Mouse (Mus musculus) mesoderm, embryonic 11.5 days (tissue): ENCODE measurements around the gene Ddi2.

ENCODE experiments used
- DNase-seq: peaks from one replicate; pipeline ENCODE4 v3.0.0-alpha.2; 2012; ENCODE audit warnings: low read depth, low spot score

Ddi2 gene

DNA sequence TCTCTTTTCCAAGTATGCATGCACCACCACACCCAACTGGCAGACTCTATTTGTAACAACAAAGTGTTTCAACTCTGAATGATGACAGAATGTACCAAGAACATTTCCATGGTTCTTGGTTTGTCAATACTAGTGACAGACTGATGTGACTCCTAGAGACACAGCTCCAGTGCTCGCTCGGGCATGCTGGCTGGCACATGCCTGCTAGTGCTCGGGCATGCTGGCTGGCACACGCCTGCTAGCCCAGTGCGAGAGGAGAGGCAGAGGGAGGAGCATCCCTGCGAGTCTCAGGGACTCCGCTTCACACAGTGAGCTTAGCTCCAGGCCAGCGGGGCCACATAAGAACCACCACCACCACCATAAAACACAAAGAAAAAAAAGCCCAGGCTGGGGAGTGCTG, 28.5 kb downstream of the Ddi2 start:
- no peak for DNase-seq

DNA sequence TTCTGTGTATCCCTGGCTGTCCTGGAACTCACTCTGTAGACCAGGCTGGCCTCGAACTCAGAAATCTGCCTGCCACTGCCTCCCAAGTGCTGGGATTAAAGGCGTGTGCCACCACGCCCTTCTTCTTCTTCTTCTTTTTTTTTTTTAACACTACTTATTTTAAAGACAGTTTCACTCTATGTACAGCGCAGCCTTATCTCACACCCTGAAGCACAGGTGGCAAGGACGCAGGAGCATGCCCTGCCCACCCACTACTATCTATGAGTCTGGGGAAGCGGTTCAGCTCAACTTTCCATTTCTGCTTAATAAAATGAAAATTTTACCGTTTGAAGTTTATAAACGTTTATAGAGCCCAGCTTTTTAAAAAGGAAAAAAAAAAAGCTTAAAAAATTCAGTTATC, 34.7 kb downstream of the Ddi2 start:
- no peak for DNase-seq

DNA sequence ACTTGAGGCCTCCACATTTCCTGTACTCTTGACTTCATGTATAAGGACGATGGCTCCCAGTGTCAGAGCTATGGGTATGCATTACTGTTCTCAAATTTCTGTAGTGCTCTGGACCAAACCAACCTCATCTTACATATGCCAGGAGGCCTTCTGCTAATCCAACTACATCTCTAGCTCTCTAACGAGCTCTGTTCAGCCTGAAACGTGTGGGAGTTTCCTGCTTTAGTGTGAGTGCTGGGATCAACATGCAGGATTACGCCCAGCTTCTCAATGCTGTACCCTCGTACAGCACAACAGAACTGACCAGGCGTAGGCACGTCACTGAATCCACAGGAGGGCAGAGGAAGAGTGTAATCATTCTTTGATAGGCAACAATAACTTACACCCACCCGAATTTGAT, 36.7 kb downstream of the Ddi2 start:
- no peak for DNase-seq

DNA sequence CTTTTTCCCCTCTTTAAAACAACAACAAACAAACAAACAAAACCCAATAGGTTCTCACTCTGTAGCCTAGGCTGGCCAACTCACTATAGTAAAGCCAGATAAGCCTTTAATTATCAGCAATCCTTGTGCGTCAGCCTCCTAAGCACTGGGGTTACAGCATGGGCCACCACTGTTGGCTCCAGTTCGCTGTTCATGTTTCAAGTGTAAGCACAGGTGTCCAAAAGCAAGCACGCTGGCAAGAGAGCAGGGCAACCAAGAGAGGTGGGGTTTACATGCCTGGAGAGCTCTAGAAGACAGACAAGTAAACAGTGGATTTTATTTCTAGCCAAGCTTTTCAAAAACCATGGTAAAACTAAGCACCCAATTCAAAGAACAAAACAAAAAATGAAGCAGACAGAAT, 37.1 kb downstream of the Ddi2 start:
- no peak for DNase-seq

DNA sequence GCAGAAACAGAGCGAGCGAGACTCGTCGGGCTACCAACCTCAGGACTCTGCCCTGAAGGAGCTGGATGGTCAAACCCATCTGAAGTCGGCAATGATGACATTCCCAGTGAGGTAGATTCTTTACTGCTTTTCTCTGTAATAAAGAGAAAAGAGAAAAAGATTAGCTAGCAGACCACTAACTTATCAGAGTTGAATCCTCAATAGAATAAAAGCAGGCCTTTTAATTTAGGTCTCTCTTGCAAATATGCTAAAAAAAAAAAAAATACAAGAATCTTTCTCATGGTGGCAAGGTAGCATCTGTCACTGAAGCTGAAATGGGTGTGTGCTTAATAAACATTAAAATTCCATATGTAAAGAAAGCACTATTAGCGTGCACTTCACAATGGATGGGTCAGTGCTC, 37.7 kb downstream of the Ddi2 start, which contains the start of gene Rsc1a1:
Gene Rsc1a1 (minus strand): TSS at position 101 of the 400 bp plus-strand sequence.
- DNase-seq, result no peak

DNA sequence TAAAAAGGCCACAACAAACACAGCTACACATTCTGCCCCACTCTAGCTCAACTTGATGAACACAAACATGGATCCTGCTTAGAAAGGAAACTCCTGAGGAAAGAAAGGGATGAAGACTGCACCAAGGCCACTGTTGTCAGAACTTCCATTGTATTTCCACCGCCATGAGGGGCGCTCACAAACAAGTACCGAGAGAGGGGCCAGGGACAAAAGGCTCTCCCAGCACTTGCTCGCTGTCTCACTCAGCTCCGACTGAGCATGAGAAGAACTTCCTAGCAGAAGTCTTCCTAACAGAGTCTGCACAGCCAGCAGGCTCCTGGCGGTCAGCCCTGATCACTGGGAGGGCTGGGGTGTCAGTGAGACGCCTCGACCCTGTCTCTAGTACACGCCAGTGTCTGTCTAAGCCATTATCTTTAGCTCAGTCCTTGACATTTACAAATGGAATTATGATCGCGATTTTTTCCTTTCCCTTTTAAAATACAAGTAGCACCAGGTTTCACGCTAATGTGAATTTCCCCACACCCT, 40.5 kb downstream of the Ddi2 start:
- no peak for DNase-seq

DNA sequence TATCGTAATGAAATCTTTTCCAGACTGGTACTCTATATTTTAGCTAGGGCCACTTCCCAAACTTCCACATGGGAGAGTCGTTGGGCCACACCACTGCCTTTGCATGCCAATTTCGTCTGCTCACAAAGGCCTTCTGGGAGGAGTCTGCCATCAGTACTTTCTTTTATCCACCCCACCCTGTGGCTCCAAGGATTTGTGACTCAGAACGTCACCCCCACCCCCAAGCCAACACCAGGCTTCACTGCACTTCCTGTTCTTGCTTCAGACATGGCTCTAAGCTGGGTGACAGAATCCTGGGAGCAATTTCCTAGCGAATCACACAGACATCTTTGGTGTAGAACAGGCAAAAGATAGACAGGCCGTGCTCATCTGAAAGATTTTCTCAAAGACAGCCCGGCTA, 41.5 kb downstream of the Ddi2 start:
- no peak for DNase-seq

DNA sequence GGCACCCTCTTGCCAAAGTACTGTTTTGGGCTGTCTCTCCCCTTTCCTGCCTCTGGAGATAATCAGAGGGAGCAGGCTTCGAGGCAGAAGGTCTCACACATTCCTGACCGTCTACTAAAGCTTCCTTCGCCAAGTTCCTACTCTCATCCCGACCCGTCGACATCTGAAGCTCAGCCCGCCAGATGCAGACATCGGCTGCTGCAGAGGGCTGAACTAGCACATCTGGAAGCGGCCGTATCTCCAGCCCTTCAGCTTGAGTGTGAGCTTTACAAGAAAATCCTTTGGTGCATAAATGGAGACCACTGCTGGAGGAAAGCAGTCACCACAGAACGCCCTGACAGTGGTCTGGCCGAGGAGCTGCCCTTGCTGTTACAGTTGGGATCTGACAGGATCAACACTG, 42.3 kb downstream of the Ddi2 start:
- DNase-seq, result no peak

DNA sequence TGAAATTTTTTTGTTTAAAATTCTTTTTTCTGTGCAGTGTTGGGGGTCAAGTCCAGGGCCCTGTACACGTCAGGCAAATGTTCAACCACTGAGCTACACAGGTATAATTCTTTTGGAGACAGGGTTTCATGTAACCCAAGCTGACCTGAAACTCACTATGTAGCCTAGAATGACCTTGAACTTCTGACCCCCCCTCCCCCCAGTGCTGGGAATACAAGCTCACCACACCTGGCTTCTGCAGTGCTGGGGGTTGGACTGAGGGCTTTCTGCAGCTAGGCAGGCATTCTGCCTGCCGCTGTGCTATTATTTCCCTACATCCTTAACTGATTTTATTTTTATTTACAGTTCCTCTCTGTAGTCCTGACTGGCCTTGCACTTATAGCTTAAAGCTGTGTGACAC, 44.2 kb downstream of the Ddi2 start:
- DNase-seq, result no peak

DNA sequence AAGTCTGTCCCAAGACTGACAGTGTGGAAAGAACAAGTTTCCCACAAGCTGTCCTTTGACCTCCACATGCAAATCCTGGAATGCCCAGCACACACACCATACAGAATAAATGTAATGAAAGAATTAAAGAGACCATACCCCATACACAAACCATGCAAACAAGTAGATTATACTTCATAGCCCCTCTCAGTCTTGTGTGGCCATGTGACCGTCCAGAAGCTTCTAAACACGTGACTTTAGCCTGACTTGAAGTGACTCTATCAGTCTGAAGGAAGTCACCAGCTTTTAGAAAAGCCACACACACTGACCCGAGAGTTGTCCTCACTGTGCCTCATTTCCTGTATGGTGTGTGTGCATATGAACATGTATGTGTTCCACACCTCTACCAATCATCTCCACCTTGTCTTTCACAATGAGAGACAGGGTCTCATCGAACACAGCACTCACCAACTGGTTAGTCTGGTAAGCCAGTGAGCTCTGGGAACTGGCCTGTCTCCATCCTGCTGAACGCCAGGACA, 46.7 kb downstream of the Ddi2 start:
- DNase-seq, result no peak

DNA sequence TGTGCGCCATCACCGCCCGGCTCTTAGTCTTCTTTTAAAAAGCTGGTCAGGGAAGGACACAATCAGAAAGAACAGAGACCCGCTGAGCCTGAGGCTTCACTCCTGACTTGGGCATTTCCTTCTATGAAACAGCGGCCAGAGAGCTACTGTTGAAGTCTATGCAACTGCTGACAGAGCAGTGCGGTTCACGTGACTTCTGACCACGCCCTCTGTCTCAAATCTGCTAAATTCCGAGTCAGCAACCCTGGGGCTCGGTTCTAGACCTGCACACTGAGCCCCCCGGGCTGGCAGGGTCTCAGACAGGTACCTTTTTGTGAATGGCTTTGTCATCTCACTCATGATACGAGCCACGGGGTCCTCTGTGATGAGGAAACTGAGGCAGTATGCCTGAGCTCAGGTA, 50.9 kb downstream of the Ddi2 start:
- no peak for DNase-seq

DNA sequence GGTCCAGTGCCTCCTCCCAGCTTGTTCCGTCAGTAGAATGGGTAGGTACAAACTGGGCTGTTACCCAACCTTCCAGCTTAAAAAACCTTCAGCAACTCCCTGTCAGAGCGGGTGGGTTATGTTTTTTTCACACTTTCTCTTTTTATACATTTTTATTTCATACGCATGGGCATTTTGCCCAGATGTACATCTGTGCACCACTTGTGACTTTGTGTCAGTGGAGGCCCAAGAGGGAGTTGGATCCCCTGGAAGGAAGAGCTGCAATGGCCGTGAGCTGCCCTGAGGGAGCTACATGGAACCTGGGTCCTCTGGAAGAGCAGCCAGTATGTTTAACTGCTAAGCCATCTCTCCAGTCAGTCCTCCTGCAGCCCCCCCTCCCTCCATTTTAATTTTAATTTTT, 51.8 kb downstream of the Ddi2 start:
- no peak for DNase-seq

DNA sequence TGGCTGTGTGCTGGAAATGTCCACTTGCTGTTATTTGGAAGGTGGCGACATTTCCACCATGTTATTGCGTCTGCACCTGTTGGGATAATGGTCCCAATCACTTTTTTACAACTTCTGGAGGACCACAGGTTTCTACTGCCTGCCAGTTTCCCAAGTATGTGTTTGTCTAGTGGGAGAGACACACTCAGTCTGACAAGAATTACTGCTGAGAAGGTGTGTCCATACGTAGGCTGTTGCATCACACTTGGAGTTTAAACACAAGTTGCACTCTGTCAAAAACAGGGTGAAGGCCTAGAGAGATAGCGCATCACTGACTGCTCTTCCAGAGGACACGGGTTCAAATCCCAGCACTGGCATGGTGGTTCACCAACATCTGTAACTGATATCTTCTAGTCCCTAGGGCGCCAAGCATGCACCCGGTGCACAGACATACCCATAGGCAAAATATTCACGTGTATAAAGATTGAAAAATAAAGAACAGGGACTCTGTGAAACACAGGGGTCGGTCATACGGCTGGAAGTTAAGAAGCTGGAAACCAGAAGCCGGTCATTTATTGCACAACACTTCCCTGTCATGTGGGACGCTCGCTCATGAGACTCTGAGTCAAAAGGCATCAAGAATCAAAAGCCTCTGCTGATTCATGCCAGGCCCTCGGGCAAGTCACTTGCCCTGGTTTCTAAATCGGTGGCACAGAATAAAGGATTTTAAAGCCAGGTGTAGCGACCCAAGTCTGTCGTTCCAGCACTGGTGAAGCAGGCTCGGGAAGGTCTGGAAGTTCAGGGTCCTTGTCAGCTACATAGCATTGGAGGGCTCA, 53.1 kb downstream of the Ddi2 start:
- no peak for DNase-seq

DNA sequence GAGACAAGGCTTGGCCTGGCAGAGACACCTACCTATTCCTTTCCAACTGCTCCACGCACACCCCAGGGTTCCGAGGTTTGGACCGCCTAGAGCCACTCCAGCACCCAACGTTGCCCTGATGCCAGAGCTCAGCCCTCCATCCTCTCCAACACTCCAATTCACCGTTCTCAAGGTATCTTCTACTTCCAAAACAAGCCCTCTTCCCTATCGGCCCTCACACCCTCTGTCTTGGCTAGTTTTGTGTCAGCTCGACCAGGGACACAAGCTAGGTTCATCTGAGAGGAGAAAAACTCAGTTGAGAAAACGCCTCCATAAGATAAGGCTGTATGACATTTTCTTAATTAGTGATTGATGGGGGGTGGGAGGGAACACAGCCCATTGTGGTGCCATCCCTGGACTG, 58.4 kb downstream of the Ddi2 start, which contains the start of gene Plekhm2:
Gene Plekhm2 (minus strand): TSS at position 101 of the 400 bp plus-strand sequence.
- DNase-seq, result no peak

DNA sequence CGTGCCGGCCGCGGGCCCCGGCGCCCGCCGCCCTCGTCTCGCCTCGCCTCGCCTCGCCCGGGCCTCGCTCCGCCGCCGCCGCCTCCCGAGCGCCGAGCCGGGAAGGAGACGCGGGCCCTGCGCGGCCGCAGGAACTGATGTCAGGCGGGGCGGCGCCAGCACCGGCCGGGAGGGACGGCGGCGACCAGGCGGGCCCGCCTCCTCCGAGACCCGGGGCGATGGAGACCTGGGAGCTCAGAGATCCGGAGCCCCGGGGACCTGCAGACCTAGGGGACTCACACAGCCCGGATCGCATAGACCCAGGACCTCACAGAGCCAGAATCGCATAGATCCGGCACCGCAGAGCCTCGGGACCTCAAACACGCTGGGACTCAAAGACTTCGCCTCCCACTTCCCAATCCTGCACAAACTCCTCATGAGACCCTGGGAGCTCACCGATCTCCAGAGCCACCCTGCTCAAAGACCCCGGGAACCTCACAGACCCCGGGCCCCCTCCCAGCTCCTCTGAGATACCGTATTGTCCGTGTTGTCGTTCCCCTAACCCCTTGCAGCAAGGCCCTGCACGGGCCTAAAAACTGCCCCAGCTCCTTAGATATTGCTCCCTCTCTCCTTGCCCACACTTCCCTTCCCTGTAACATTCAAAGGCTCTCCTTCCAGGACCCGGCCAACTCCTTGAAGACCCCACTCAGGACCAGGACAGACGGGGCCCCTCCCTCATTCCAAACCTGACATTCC, 59.0 kb downstream of the Ddi2 start:
- DNase-seq, result peak; percentile 51

DNA sequence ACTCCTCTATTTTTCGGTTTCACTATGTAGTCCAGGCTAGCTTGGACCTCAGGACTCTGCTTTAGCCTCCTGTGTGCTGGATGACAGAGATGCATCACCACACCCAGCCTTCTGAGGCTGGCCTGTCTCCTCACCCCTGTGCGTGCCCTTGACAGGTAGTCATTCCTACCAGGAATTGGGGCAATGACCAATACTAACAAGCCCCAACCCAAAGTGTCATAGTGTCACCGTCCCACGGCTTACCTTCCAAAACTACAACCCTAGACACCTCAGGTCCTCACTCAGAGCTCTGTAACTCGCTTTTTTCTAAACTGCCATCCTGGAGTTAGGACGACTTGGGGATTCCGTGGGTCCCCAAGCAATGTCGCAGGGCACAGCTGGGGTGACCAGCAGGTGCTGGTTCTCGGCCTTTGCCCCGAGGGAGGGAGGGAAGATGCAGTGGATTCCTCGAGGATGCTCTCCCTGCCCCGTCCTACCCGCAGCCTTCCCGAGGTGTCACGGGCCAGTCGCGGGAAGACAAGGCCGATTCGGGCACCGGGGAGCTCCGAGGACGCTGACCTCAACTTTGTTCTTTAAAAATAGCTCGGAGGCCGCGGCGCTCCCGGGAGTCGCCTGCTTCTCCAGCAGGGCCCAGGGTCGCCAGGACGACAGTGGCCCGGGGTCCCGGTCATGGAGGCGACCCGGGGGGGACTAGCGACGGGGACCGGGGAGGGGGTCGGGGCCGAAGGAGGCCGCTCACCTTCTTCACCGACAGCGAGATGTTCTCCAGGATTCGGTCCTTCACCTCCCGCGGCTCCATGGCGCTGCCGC, 59.9 kb downstream of the Ddi2 start:
- DNase-seq, result no peak

DNA sequence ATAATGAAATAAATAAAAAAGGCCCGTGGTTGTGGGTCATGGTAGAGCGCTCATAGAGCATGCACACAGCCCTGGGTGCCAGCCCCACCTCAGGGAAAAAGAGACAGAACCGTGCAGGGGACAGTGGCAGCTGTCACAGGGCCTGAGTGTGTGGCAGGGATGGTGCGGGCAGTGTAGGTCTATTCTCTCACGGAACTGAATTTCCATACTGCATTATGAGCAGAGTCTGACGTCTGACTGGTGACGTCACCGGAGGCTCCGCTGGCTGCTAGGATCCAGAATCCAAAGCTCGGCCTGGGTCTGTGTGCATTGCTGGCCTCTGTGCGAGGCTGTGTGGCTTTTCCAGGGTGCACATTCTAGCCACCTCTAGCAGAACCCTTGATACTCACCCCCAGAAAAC, 62.3 kb downstream of the Ddi2 start:
- DNase-seq, result no peak

DNA sequence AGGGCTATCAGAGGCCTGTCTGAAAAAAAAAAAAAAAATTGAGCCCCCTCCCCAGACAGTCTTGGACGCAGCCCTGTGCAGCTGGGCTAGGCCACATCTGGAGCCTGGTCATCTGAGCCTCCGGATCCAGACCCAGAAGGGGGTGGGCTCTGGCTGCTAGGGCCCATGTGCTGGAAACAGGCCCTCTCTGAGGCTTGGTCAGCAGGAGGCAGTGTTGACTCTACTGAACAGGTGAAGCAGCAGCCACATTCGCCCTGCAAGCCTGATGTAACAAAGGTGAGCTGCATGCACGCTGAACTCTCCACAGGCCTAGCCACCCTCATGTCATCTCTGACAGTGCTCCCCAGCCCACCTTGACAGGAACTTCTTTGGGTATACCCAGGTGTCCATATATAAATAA, 63.5 kb downstream of the Ddi2 start:
- DNase-seq, result no peak

DNA sequence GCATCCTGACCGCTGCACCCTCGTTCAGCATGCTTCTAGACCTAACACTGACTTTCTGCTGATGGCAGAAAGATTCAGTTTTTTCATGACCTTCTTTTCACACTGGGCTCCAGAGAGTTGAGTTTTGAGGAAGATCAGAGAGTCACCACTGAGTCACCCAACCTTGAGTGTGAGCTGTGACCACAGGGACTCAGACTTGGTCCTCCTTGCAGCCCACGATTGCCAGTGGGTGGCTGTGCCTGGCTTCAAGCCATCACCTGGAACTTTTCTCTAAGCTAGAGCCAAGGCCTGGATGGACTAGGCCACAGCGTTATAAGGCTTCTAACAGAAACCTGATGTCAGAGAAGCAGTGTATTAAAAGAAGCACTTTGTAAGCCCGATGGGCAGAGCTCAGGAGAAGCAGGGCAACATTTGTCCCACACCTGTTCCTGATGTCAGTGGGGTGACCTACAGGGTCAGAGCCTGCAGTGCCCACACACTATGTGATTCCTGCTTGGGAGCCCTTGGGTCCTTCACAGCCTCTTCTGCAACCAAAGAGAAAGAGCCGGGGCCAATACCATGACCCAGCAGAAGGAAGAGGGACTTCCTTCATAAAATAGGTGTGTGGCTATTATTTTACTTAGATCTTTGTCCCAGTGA, 64.3 kb downstream of the Ddi2 start:
- no peak for DNase-seq

DNA sequence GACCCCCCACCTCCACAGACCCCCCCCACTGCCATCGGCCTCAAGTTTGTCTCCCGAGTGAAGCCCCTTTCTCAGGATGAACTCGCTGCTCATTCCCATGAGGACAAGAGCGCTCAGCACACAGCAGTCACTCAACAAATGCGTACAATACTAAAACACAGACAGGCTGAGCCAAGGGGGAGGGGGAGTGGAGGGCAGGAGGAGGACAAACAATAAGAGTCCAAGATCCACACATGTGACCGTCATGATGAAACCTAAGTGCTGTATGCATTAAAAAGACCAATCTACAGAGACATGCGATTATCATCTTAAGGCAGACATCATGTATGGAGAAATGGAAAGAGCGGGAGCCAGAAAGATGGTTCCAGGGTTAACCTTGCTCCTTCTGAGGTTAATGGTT, 66.3 kb downstream of the Ddi2 start:
- DNase-seq, result no peak

DNA sequence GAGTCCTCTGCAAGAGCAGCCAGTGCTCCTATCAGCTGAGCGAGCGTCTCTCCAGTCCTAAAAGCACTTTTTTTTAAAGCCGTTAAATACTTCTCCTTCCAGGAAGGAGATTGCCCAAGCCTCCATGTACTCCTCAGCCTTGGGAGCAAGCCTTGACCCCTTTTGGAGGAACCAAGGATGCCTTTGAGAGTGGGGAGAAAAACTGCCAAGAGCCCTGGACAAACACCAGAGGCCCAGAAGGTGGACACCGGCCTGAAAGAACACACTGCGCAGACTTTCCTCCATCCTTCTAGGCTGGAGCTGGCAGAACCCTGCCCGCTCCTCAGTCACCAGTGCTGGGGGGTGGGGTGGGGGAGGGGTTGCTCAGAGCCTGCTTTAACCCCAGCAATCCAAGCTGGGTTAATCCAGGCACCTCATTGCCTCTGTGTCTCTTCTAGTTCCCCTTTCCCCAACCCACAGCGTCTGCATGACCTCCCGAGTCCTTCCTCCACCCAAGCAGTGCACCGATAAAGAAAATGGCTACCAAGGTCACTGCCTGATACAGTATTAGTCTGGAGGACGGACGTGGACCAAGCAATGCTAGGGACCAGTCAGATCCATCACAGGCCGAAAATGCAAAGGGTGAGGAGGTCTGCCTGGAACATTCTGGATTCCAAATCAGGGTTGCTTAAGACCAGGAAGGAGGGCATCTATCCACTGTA, 67.2 kb downstream of the Ddi2 start:
- DNase-seq, result no peak
